Mouse (Mus musculus) hematopoietic stem cell, adult 5-6 weeks (primary cell): ENCODE data around the gene Ube2o. TPM values are rescaled to one million over a fixed set of nuclear protein-coding genes. Genes with fewer than 3 reads are reported as not detected.
"Not testable (repeated sequence)": the region's sequence is repeated elsewhere in the genome, so short reads cannot be mapped to it uniquely, and the experiment has no call there.

Experiments used
- ATAC-seq, 2 experiments: fragments of 125-278 bp in 1 of 2; replicated peaks in 1 of 2; 2 replicates each; pipeline ENCODE4 v1.8.0; 2016 to 2017; ENCODE audit warnings: inconsistent platforms in 2 of 2, mild to moderate bottlenecking in 2 of 2, moderate number of reproducible peaks in 2 of 2, low read depth in 1 of 2, moderate TSS enrichment in 1 of 2; ENCODE audit not compliant: low FRiP score in 2 of 2, poor library complexity in 2 of 2, severe bottlenecking in 2 of 2, insufficient read depth in 1 of 2, low TSS enrichment in 1 of 2
- total RNA-seq: library from RNA; stranded (forward); fragments of 172-1452, 232-1000 nt; gene quantifications from 2 replicates; pipeline ENCODE4 v1.2.3, GENCODE M21; 2017

Gene Ube2o
- total RNA-seq, 1 experiment from 2014 or later: 8.4 TPM

DNA sequence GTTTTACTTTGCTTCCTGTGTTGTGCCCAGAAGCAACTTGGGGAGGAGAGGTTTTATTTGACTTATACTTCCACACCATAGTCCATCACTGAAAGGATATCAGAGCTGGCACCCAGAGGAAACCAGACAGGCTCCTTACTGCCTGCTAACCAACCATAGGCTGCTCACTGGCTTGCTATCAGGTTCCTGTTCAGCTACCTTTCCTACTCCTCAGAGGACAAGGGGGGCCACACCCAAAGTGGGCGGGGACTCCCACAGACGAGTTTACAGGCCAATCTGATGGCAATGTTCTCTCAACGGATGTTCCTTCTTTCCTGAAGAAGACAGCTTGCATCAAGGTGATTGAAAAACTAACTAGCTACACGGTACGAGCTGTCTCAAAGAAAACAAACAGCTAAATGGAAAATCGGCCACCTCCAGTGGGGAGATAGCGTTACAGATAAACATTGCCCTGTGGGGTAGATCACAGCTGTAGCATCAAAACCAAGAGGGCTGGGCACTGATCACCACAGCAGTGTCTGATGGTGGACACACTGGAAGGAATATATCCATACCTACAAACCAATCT lies 69.9 kb downstream of the Ube2o start:
- ATAC-seq: no peak

DNA sequence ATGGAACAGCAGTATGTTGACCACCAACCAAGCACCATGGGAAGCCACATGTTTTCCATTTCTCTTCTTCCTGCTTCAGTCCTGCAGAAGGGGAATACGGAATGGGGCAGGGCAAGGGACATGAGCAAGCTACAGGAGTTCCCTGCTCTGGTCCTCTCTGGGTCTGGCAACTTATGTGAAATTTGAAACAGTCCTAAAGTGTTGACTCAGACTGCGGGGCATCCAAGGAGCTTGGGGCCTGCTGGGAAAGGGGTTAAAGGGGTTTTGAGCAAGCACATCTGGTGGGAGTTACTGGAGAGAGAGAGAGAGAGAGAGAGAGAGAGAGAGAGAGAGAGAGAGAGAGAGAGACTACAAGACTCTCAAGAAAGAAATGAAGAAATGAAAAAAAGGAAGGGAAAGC lies 72.6 kb downstream of the Ube2o start:
- ATAC-seq: no peak

DNA sequence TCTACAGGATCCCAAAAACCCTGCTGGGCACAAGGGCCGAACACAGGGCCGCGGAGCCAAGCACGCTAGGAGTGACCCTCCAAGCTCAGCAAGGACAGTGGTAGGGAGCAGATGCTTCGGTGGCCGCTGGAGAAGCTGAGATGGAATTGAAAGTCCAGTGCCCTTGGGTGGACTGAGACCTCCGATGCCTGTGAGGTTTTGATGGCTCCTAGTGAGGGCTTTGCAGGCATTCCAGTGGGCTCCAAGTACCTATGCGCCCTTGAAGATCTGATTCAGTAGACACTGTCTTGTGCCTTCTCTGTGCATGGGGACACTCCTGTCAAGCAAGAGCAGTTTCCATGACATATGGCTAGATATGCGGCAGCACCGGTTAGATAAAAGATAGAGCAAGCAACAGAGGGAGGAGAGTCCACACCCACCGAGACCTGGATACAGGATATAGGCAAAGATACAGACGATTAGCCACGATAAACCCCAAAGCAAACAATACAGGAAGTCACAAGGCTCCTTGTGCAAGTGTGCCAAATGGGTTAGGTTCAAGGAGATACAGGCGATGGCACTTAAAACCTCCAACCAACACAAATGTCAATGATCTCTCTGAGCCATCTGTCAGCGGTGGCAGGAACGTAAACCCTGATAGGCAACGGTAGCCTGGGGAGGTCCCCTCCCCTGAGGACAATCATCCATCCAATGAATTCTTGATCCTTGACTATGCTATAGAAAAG lies 74.9 kb downstream of the Ube2o start:
- peak in 1 of 2 experiments; percentile 25; a peak in 1 of 4 replicates for ATAC-seq

DNA sequence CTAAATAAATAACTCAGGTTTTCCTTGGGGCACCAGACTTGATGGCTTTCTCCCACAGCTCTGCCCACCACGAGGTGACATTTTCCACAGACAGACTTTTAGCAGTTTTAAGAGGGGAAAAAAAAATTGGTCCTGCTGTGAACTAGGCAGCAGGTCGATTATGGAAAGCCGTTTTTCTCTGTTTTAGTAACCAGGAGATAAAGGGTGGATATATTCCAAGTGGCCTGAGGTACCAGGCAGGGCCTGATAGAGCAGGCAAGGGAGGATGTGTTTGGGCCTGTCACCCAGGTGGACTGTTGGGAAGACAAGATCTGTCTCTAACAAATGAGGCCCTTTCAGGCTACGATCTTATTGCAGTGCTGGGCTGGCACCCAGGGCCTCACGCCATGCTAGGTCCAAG lies 75.7 kb downstream of the Ube2o start:
- no peak for ATAC-seq

DNA sequence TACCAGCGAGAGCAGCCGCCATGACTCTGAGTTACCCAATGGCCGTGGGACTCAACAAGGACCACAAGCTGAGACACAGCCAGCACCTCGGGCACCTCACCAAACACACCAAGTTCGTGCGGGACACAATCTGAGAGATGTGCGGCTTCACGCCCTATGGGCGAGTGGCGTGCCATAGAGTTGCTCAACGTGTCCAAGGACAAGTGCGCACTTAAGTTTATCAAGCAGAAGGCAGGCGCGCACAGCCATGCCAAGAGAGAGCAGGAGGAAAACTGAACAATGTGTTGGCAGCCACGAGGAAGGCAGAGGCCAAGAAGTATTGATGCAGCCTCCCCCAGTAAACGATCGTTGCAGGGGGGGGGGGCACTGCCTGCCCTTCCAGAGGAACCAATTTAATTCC lies 76.7 kb downstream of the Ube2o start:
- ATAC-seq: no peak

DNA sequence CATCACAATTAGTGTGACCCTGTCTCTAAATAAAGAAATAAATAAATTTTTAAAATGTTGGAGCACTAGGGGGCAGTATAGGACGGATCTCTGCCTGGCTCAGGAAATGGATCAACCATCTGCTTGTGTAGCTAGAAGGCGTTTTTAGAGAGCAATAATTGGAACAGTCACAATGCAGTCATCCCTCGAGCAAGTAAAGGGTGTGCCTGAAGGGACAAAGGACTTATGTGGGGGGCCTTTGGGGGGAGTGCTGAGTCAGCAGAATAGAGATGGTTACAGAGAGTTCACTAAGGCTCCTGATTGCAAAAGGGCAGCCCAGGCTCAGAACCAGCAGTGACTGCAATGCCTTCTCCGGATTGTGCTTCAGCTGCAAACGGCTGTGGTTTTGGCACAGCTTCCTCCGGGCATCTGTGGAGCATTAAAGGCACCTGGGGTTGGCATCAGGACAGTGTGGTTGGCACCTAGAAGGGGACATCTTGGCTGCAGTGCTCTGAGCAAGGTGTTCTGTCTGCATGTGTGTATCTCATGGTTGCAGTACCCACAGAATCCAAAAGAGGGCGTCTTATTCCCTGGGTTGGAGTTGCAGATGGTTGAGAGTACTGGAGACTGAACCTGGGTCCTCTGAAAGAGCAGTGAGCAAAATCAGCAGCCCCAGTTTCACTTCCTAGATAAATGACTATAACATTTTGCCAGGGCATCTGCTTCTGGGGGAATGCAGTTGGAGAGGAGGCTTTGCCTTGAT lies 80.1 kb downstream of the Ube2o start:
- peak; percentile 7 to 25; a peak in 1 of 4 replicates for ATAC-seq

DNA sequence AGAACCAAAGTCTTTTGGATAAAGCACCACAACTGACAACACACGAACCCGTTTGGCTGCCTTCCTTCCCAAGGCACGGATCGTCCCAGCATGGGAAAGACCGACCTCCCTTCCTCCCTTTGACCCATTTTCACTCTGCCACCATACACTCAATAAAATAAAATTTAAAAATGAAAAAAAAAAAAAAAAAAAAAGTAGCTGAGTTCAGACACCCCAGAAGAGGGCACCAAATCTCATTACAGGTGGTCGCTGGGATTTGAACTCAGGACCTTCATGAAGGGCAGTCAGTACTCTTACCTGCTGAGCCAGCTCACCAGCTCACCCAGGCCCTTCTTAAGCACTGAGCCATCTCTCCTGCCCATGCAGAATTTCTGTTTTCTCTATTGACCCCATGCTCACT lies 82.2 kb downstream of the Ube2o start:
- ATAC-seq: no peak

DNA sequence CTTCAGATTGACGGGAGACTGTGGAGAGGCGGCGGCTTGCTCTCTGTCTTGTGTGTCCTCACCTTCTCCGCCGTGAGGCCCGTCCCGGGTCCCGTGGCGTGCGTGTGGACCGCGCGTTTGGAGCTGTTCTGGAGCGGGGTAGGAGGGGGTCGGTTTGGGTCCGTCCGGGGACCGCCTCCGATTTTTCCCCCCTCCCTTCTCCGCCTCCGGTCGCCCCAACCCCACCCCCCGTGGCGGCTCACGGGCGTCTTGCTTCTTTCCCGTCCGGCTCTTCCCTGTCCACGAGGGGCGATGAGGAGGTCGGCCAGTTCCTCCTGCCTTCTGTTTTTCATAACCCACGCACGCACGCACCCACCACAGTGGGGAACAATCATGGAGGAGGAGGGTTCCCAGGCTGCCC lies 82.7 kb downstream of the Ube2o start:
- no peak for ATAC-seq

DNA sequence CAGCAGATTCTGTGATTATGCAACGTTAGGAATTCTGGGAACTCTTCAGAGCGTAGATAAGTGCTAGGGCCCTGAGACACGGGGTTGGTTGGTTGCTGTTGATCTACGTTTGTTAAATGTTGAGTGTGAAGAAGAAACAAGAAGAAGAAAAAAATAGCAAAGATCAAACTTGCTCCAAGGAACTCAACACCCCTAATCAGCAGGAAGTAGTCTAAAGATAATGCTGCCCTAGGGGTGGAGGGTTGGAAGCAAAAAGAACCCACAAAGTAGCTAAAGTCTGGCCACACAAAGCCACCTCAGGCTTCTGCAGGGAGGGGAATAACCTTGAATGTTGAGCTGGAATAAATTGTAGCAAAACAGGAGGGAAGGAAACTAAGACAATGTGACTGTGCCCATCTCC lies 83.9 kb downstream of the Ube2o start:
- no peak for ATAC-seq

DNA sequence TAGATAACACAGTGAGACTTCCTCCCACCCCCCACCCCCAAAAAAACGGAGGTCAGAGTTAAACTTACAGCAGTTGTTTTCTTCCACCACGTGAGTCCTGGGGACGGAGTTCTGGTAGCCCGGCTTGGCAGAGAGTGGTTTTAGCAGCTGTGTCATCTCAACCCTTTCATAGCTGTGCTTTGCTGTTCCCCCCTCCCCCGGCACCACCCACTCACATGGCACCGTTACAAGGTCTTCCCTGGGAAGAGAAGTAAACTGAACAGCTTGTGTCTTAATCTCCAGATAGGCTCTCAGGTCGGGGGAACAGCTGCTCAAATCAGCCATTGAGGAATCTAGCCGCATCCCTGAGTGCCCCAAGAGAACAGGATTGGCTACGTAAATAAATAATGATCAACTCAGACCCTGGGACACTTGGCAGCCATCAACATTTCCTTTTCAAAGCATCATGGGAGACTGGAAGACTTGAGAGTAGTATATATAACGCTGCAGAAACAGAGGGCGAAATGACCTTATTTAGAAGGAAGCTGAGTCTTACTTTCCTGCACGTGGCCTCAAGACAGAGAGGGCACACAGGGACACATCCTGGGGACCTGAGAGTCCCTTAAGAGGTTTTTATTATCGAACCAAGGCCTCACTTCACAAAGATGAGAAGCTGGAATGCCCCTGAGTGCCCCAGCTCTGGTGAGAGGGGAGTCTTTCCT lies 86.6 kb downstream of the Ube2o start:
- ATAC-seq: no peak

DNA sequence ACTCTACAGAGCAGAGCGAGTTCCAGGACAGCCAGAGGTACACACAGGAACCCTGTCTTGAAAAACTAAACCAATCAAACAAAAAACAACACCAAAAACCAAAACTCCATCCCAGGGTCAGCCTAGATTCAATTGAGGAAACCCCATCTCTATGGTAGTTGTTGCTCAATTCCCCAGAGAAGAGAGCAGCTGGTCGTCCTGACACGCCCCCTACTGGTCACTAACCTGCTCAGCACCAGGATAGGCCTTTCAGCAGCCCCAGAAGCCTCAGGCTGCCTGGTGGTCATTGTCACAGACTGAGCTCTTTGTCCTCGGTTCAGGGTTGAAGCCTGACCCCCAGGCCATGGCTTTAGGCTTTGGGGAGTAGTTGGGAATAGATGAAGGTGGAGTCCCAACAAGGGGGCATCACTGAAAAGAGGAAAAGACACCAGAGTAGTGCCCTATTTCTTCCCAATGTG lies 87.4 kb downstream of the Ube2o start, which contains the start of gene Prpsap1:
Gene Prpsap1, minus strand, starts transcription at position 408 of the 458 bp plus-strand sequence.
- ATAC-seq: peak; percentile 59 to 68

DNA sequence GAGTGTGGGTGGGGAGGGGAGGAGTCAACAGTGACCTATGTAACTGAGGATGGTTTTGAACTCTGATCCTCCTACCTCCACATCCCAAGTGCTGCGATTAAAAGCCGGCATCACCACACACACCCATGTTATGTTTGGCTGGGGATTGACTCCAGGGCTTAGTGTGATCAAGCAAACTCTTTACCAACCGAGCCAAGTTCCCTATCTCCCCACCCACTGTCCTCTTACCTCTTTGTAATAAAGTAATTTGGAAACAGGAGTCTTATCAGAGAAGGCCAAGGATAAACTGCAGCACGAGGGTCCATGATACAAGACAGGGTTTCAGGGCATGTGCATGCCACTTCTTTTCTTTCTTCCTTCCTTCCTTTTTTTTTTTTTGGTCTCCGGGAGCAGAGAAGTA lies 88.1 kb downstream of the Ube2o start:
- no peak for ATAC-seq

DNA sequence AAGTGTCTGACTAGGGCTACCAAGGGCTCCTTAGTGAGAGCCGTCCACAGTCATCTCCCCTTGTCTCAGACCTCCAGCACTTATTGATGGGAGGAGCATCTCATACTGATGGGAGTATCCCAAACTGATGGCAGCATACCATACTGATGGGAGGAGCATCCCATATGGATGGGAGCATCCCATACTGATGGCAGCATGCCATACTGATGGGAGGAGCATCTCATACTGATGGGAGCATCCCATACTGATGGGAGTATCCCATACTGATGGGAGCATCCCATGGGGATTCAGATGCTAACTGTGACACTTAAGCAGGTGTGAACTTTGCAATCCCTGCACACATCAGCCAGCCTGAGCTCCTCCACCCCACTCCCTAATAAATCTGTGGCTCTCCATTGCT lies 88.7 kb downstream of the Ube2o start:
- not testable (repeated sequence) for ATAC-seq

DNA sequence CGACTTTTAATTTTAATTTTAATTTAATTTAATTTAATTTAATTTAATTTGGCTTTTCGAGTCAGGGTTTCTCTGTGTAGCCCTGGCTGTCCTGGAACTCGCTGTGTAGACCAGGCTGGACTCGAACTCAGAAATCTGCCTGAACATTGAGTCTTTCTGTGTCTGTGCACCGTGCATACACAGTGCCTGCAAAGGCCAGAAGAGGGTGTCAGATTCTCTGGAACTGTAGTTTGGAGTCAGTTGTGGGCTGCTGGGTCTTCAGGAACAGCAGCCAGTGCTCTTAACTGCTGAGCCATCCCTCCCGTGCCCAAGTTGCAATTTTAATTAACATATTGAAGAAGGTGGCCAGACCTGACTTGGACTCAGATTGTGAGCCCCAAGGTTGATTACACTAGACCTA lies 89.9 kb downstream of the Ube2o start:
- ATAC-seq: no peak

DNA sequence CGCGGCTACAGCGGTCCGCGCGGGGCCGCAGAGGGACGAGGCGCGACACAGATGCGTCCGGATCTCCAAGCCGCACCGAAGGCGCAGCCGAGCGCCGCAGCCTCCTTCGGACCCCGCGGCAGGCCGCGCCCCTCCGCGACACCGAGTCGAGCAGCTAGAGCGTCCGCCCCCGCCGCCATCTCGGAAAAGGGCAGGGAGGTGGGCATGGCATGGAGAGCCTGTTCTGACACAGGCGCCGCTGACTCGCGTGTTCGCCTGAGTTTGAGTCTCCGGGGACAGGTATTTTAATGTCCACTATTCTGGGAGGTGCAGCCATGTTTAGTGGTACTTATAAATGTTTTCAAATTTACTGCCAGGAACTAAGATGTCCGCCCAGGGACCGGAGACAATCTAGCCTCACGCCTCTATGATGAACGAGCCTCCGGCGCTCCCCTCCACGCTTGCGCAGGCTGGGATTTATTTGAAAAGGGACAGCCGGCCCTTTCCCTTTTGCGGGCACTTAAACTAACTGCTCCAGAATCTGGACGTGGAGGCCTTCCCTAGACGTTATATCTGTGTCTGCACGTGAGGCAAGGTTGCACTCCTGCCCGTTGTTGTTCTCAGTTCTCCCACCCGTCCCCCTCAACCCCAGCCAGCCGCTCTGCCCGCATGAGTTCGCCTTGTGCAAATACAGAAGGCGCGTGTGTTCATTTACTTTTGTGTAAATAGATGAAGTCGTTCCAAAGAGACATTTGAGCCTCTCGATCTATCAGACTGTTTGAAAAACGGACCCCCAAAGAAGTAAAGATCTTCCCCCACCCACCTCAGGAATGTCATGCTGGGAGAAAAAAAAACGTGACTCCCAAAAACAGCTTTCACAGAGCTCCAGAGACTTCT lies 90.8 kb downstream of the Ube2o start:
- peak; percentile 77 to 83 for ATAC-seq

DNA sequence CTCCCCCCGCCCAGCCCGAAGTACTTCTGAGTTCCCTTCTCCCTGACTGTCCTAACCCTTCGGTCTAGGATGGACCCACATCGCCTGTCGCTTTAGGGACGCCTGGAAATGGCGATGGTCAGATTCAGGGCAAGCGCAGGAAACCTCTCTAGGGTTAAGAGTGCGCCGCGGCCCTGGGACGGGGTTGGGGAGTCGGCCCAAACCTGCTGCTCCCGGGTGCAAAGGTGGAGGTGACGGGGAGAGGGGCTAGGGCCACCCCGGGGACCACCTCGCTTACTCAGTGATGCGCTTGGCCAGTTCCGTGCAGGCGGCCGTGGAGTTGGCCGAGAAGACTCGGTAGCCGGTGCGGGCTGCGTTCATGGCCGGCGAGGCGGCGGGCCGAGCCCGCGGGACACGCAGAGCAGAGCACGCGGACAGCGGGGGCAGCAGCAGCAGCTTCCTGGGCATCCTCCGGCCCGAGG lies 91.4 kb downstream of the Ube2o start:
- ATAC-seq: no peak
